Mouse (Mus musculus) embryonic facial prominence, embryonic 15.5 days (tissue): ENCODE results near the gene Jpt2. TPM values are rescaled to one million over a fixed set of nuclear protein-coding genes. Genes with fewer than 3 reads are reported as not detected.

Experiments used
- ATAC-seq: fragments of 200-750 bp; cut with Nextera tagmentation; 2 replicates; pipeline ENCODE4 v1.8.0; 2017; ENCODE audit warnings: low read depth, moderate TSS enrichment; ENCODE audit not compliant: insufficient number of reproducible peaks, low FRiP score, low TSS enrichment
- H3K27ac ChIP-seq: fragments of 300-500 bp; sonication (generic); replicated peaks from 2 replicates; pipeline ENCODE4 v1.5.1; 2015; ENCODE audit warnings: mild to moderate bottlenecking, inconsistent platforms
- H3K27me3 ChIP-seq: fragments of 300-500 bp; sonication (generic); 2 replicates; pipeline ENCODE4 v1.6.1; 2015; ENCODE audit warnings: inconsistent platforms
- H3K36me3 ChIP-seq: fragments of 300-500 bp; sonication (generic); 2 replicates; pipeline ENCODE4 v1.6.1; 2015; ENCODE audit warnings: mild to moderate bottlenecking, inconsistent platforms
- H3K4me1 ChIP-seq: fragments of 300-500 bp; sonication (generic); 2 replicates; pipeline ENCODE4 v1.6.1; 2015; ENCODE audit warnings: inconsistent platforms
- H3K4me2 ChIP-seq: fragments of 300-500 bp; sonication (generic); replicated peaks from 2 replicates; pipeline ENCODE4 v1.6.1; 2015; ENCODE audit warnings: mild to moderate bottlenecking, inconsistent platforms
- H3K4me3 ChIP-seq: fragments of 300-500 bp; sonication (generic); replicated peaks from 2 replicates; pipeline ENCODE4 v1.5.1; 2015; ENCODE audit warnings: mild to moderate bottlenecking, inconsistent platforms
- H3K9ac ChIP-seq: fragments of 300-500 bp; sonication (generic); 2 replicates; pipeline ENCODE4 v1.6.1; 2015; ENCODE audit warnings: inconsistent platforms
- H3K9me3 ChIP-seq: fragments of 300-500 bp; sonication (generic); replicated peaks from 2 replicates; pipeline ENCODE4 v1.6.1; 2016; ENCODE audit warnings: inconsistent platforms
- WGBS: fragments of 180-500 bp; shearing (Covaris S2); methylation state at CpG from one replicate; pipeline ENCODE4 v1.1.7; 2015; 5-methylcytosine and 5-hydroxymethylcytosine counted together
- polyA plus RNA-seq: library from polyadenylated mRNA; unstranded; fragments of >200 nt; fragmentation: Nextera tagmentation; extraction: Ambion mirVana; gene quantifications from 2 replicates; pipeline ENCODE4 v1.2.1, GENCODE M21; 2015

Jpt2 gene
- polyA plus RNA-seq, 1 experiment from 2014 or later: 166 TPM

GRCm38 (mm10) chr17:24895571-24896240 lies 64.8 kb downstream of the Jpt2 start:
- peaks cover 64% of the 10 kb centered on the region for H3K36me3 ChIP-seq
- ATAC-seq: no peak

DNA sequence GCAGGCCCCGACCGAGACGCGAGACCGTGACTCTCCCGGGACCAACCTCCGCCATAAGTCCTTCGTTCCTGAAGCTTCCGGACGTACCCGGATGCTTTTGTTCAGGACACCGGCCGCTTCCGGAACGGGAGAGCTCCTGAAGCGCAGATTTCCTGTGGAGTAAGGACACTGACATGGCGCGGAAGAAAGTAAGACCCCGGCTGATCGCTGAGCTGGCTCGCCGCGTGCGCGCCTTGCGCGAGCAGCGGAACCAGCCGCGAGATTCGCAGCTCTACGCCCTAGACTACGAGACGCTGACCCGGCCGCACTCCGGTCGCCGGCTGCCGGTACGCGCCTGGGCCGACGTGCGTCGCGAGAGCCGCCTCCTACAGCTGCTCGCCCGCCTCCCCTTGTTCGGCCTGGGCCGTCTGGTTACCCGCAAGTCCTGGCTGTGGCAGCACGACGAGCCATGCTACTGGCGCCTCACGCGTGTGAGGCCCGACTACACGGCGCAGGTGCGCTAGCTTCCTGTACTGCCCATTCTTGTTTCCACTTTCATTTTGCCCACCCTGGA lies 65.4 kb downstream of the Jpt2 start, which contains the start of the genes Eme2 and Mrps34:
Gene Eme2 (minus strand): TSS at position 93 of the 553 bp plus-strand sequence.
Gene Mrps34 (plus strand): TSS at position 122 of the 553 bp plus-strand sequence.
- Histone ChIP-seq H3K4me3 (peak within 1 kb of the TSS; percentile 84), H3K9me3 (no peaks in the 10 kb centered on the region), H3K27me3 (no peaks in the 10 kb centered on the region), H3K27ac (peak within 1 kb of the TSS; percentile 91), H3K36me3 (peaks cover 64% of the 10 kb centered on the region), H3K9ac (peak within 1 kb of the TSS; percentile 83), H3K4me2 (peak within 1 kb of the TSS; percentile 95), H3K4me1 (peaks cover 43% of the 10 kb centered on the region)
- ATAC-seq: 0 out of 2 replicates have a peak, but pooled peaks have one; percentile 59
- under 1% methylated on average over 62 of the region's 62 CpGs for WGBS

More at GRCm38 (mm10) chr17:24895571-24896240, 64.8 kb downstream of the Jpt2 start:
- Histone ChIP-seq H3K4me3 (peak overlapping the region; percentile 84), H3K27ac (peak overlapping the region; percentile 91), H3K4me1 (peaks cover 43% of the 10 kb centered on the region), H3K4me2 (peak overlapping the region; percentile 95), H3K27me3 (no peaks in the 10 kb centered on the region), H3K9me3 (no peaks in the 10 kb centered on the region), H3K9ac (peak overlapping the region; percentile 83)
- WGBS: 10% methylated on average over 23 of the region's 23 CpGs

GRCm38 (mm10) chr17:24894061-24894994 lies 66.2 kb downstream of the Jpt2 start:
- H3K27me3 ChIP-seq: no peaks in the 10 kb centered on the region
- 9% methylated on average over 31 of the region's 31 CpGs for WGBS
- H3K27ac ChIP-seq: peak overlapping the region; percentile 91
- H3K4me2 ChIP-seq: peak overlapping the region; percentile 95
- H3K9me3 ChIP-seq: no peaks in the 10 kb centered on the region
- H3K9ac ChIP-seq: peak overlapping the region; percentile 83
- ATAC-seq: no peak
- H3K4me1 ChIP-seq: peaks cover 43% of the 10 kb centered on the region
- H3K4me3 ChIP-seq: peak overlapping the region; percentile 84
- peaks cover 62% of the 10 kb centered on the region for H3K36me3 ChIP-seq

DNA sequence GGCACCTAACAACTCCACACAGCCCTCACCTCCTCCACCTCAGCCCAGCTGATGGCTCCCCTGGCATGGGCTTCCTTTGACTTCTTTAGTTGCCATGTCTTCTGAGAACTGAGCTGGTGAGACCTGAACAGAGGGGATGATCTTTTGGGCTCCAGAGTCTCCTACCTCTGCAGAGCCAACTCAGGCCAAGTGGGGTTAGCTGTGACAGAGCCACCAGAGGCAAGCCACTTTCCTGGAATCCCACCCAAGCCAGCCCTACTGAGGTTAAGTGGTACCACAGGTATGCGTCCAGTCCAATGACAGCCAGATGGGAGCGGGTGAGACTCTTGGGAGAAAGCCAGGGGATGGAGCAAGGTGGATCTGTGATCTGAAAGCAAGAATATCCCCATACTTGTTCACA lies 67.2 kb downstream of the Jpt2 start:
- Histone ChIP-seq H3K4me1 (peaks cover 47% of the 10 kb centered on the region), H3K27me3 (no peaks in the 10 kb centered on the region), H3K27ac (no peak overlapping the region), H3K4me3 (peak overlapping the region; percentile 84), H3K36me3 (peaks cover 60% of the 10 kb centered on the region), H3K9ac (no peak overlapping the region), H3K9me3 (no peaks in the 10 kb centered on the region), H3K4me2 (0 out of 2 replicates have a peak overlapping the region, but pooled peaks have one; percentile 95)
- whole genome bisulfite sequencing: 89% methylated on average over 2 of the region's 2 CpGs
- no peak for ATAC-seq

DNA sequence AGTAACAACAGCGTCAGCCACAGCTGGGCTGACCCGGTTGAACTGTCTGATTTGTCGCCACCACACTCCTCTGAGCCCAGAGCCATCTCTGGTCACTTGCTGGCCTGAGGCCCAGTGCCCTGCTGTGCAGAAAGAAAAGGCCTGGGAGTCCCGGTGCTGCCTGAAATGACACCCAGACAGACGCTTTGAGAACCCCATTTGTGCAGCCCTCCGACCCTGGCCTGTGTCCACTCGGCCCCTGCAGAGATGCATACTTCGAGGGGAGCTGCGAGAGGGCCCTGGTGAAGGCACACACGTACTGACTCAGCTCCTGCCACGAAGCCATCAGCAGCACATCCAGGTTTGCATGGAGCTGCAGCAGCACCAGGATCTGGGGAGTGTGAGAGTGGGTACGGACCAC lies 67.7 kb downstream of the Jpt2 start:
- Histone ChIP-seq H3K4me1 (peaks cover 49% of the 10 kb centered on the region), H3K4me2 (no peak overlapping the region), H3K36me3 (peaks cover 57% of the 10 kb centered on the region), H3K27ac (no peak overlapping the region), H3K9me3 (no peaks in the 10 kb centered on the region), H3K4me3 (no peak overlapping the region), H3K27me3 (no peaks in the 10 kb centered on the region), H3K9ac (no peak overlapping the region)
- no peak for ATAC-seq
- 92% methylated on average over 12 of the region's 12 CpGs for WGBS

GRCm38 (mm10) chr17:24891321-24891720 lies 69.2 kb downstream of the Jpt2 start:
- Histone ChIP-seq H3K4me1 (peaks cover 41% of the 10 kb centered on the region), H3K4me2 (no peak overlapping the region), H3K27me3 (no peaks in the 10 kb centered on the region), H3K4me3 (no peak overlapping the region), H3K9ac (no peak overlapping the region), H3K36me3 (peaks cover 52% of the 10 kb centered on the region), H3K9me3 (no peaks in the 10 kb centered on the region), H3K27ac (no peak overlapping the region)
- WGBS: 81% methylated on average over 13 of the region's 13 CpGs
- ATAC-seq: no peak

DNA sequence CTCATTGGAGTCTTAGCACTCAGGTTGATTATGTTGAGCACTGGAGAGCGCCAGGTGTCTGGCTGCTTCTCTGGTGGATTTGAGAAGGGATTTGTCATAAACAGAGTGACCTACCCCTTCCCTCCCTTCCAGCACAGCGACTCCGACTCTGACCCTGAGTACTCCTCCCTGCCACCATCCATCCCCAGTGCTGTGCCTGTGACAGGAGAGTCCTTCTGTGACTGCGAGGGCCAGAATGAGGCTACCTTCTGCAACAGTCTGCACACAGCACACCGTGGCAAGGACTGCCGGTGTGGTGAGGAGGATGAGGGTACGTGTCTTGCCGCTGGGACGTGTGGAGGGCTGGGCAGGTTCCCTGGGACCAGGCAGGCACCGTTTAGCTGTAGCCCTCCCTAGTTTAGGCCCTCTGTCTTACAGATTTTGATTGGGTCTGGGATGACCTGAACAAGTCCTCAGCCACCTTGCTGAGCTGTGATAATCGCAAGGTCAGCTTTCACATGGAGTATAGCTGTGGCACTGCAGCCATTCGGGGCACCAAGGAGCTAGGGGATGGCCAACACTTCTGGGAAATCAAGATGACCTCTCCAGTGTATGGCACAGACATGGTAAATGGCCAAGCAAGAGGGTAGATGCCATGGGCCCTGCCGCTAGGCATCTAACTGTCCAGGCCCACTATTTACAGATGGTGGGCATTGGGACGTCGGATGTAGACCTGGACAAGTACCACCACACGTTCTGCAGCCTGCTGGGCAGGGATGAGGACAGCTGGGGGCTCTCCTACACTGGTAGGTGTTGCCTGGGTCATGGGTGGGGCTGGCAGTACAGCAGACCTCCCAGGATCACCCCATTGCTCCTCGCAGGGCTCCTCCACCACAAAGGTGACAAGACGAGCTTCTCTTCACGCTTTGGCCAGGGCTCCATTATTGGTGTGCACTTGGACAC lies 70.1 kb downstream of the Jpt2 start:
- H3K9me3 ChIP-seq: no peaks in the 10 kb centered on the region
- H3K36me3 ChIP-seq: peaks cover 52% of the 10 kb centered on the region
- H3K9ac ChIP-seq: no peak overlapping the region
- 86% methylated on average over 19 of the region's 19 CpGs for WGBS
- ATAC-seq: no peak
- peaks cover 39% of the 10 kb centered on the region for H3K4me1 ChIP-seq
- H3K4me2 ChIP-seq: no peak overlapping the region
- no peak overlapping the region for H3K4me3 ChIP-seq
- no peak overlapping the region for H3K27ac ChIP-seq
- H3K27me3 ChIP-seq: no peaks in the 10 kb centered on the region

DNA sequence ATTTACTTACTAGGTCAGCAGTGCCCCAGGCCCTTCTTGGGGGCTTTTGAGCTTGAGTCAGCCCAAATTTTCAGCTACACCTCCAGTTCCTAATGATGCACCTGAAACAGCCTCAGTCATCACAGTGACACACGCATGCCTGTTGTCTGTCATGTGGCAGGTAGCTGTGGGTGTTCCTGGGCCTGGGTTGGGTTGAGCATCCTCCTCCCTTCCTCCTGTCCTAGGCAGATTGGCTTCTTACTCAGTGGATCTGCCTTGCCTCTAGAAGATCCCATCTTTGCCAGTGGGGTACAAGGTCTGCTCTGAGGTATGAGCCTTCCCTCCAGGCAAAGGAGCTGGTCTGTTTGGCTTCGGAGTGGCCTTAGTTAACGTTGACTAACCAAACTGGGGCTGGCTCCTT lies 71.6 kb downstream of the Jpt2 start:
- Histone ChIP-seq H3K4me1 (peaks cover 39% of the 10 kb centered on the region), H3K9me3 (no peaks in the 10 kb centered on the region), H3K4me3 (0 out of 2 replicates have a peak overlapping the region, but pooled peaks have one; percentile 2), H3K9ac (no peak overlapping the region), H3K36me3 (peaks cover 61% of the 10 kb centered on the region), H3K27me3 (no peaks in the 10 kb centered on the region), H3K4me2 (no peak overlapping the region), H3K27ac (no peak overlapping the region)
- no peak for ATAC-seq
- WGBS: 81% methylated on average over 3 of the region's 3 CpGs
